Mouse (Mus musculus) kidney, adult 11 months (tissue): Measurements from ENCODE around the gene Rad9a.

Experiments
- DNase-seq: peaks from one replicate; pipeline ENCODE4 v3.0.0; 2022

The Rad9a gene

GRCm38 (mm10) chr19:4217855-4218254 is 16.4 kb upstream of the Rad9a start:
- no peak for DNase-seq

GRCm38 (mm10) chr19:4217140-4217539 is 15.7 kb upstream of the Rad9a start:
- DNase-seq = no peak

- no peak for DNase-seq
These were observed 14.7 kb upstream of the Rad9a start for GRCm38 (mm10) chr19:4216041-4216685.

GRCm38 (mm10) chr19:4215451-4215840 is 14.0 kb upstream of the Rad9a start:
- DNase-seq = no peak

GRCm38 (mm10) chr19:4214771-4215450 is 13.4 kb upstream of the Rad9a start:
- no peak for DNase-seq

GRCm38 (mm10) chr19:4214071-4214770 is 12.8 kb upstream of the Rad9a start, which contains the start of the genes Clcf1 and AC109138.7:
TSS of gene Clcf1 (plus strand) at chr19:4214238.
TSS of gene AC109138.7 (plus strand) at chr19:4214357.
- no peak for DNase-seq

GRCm38 (mm10) chr19:4213524-4213974 is 12.1 kb upstream of the Rad9a start:
- peak; percentile 75 for DNase-seq

- no peak for DNase-seq
These were observed 10.6 kb upstream of the Rad9a start for GRCm38 (mm10) chr19:4211891-4212588.

GRCm38 (mm10) chr19:4208563-4208962 is 7.1 kb upstream of the Rad9a start:
- no peak for DNase-seq

GRCm38 (mm10) chr19:4206971-4207370 is 5.5 kb upstream of the Rad9a start:
- peak; percentile 79 for DNase-seq

- DNase-seq = no peak
These were observed 3.4 kb upstream of the Rad9a start for GRCm38 (mm10) chr19:4204889-4205288.

GRCm38 (mm10) chr19:4203604-4204326 is 2.3 kb upstream of the Rad9a start:
- DNase-seq = no peak

- DNase-seq = no peak
These were observed 1.7 kb upstream of the Rad9a start for GRCm38 (mm10) chr19:4203148-4203547.

GRCm38 (mm10) chr19:4202149-4202548 is 687 bp upstream of the Rad9a start:
- no peak for DNase-seq

- no peak for DNase-seq
These were observed 4.3 kb downstream of the Rad9a start for GRCm38 (mm10) chr19:4197180-4197579.

GRCm38 (mm10) chr19:4196548-4196947 is 4.9 kb downstream of the Rad9a start:
- no peak for DNase-seq

- no peak for DNase-seq
These were observed 5.4 kb downstream of the Rad9a start for GRCm38 (mm10) chr19:4196048-4196447.

GRCm38 (mm10) chr19:4194776-4195650 is 6.4 kb downstream of the Rad9a start:
- DNase-seq = no peak

GRCm38 (mm10) chr19:4194021-4194724 is 7.3 kb downstream of the Rad9a start:
- no peak for DNase-seq

GRCm38 (mm10) chr19:4193129-4193528 is 8.3 kb downstream of the Rad9a start:
- no peak for DNase-seq
